Mouse (Mus musculus) hindbrain, embryonic 13.5 days (tissue): ENCODE measurements around the gene Cpa4. TPM values are rescaled to one million over a fixed set of nuclear protein-coding genes. Genes with fewer than 3 reads are reported as not detected.

Source experiments
- ATAC-seq: fragments of 200-750 bp; cut with Nextera tagmentation; 2 replicates; pipeline ENCODE4 v1.8.0; 2017; ENCODE audit warnings: moderate TSS enrichment; ENCODE audit not compliant: low FRiP score
- H3K27ac ChIP-seq: fragments of 300-500 bp; sonication (generic); 2 replicates; pipeline ENCODE4 v1.5.1; 2015; ENCODE audit warnings: inconsistent platforms, mild to moderate bottlenecking, moderate library complexity
- H3K27me3 ChIP-seq: fragments of 300-500 bp; sonication (generic); 2 replicates; pipeline ENCODE4 v1.6.1; 2015; ENCODE audit warnings: mild to moderate bottlenecking, inconsistent platforms
- H3K36me3 ChIP-seq: fragments of 300-500 bp; sonication (generic); 2 replicates; pipeline ENCODE4 v1.6.1; 2015; ENCODE audit warnings: mild to moderate bottlenecking, inconsistent platforms
- H3K4me1 ChIP-seq: fragments of 300-500 bp; sonication (generic); replicated peaks from 2 replicates; pipeline ENCODE4 v1.6.1; 2015; ENCODE audit warnings: inconsistent platforms
- H3K4me2 ChIP-seq: fragments of 300-500 bp; sonication (generic); 2 replicates; pipeline ENCODE4 v1.6.1; 2015; ENCODE audit warnings: inconsistent platforms, mild to moderate bottlenecking, moderate library complexity
- H3K4me3 ChIP-seq: fragments of 300-500 bp; sonication (generic); 2 replicates; pipeline ENCODE4 v1.5.1; 2015; ENCODE audit warnings: mild to moderate bottlenecking, inconsistent platforms
- H3K9ac ChIP-seq: fragments of 300-500 bp; sonication (generic); 2 replicates; pipeline ENCODE4 v1.6.1; 2015; ENCODE audit warnings: mild to moderate bottlenecking, inconsistent platforms
- H3K9me3 ChIP-seq: fragments of 300-500 bp; sonication (generic); 2 replicates; pipeline ENCODE4 v1.6.1; 2016; ENCODE audit warnings: inconsistent platforms
- WGBS: fragments of 180-500 bp; shearing (Covaris S2); methylation state at CpG from one replicate; pipeline ENCODE4 v1.1.7; 2015; 5-methylcytosine and 5-hydroxymethylcytosine counted together
- polyA plus RNA-seq: library from polyadenylated mRNA; unstranded; fragments of >200 nt; fragmentation: Nextera tagmentation; extraction: Ambion mirVana; gene quantifications from 2 replicates; pipeline ENCODE4 v1.2.1, GENCODE M21; 2015

The Cpa4 gene
- polyA plus RNA-seq, 1 experiment from 2014 or later, result 1.5 TPM

GRCm38 (mm10) chr6:30554092-30554491 lies 14.1 kb upstream of the Cpa4 start:
- Histone ChIP-seq H3K27ac (no peak overlapping the region), H3K9me3 (no peaks in the 10 kb centered on the region), H3K4me3 (no peak overlapping the region), H3K4me1 (peaks cover 28% of the 10 kb centered on the region), H3K9ac (no peak overlapping the region), H3K4me2 (no peak overlapping the region), H3K27me3 (no peaks in the 10 kb centered on the region), H3K36me3 (no peaks in the 10 kb centered on the region)
- 87% methylated on average over 5 of the region's 5 CpGs for WGBS
- no peak for ATAC-seq

- H3K27ac ChIP-seq, result no peak overlapping the region
- ATAC-seq, result no peak
- 94% methylated on average over 5 of the region's 5 CpGs for WGBS
- H3K27me3 ChIP-seq, result no peaks in the 10 kb centered on the region
- no peaks in the 10 kb centered on the region for H3K9me3 ChIP-seq
- peaks cover 22% of the 10 kb centered on the region; the same call in 1 of the 2 replicates for H3K4me1 ChIP-seq
- no peak overlapping the region for H3K4me2 ChIP-seq
- H3K9ac ChIP-seq, result no peak overlapping the region
- no peaks in the 10 kb centered on the region for H3K36me3 ChIP-seq
- no peak overlapping the region for H3K4me3 ChIP-seq
These were observed 13.5 kb upstream of the Cpa4 start for GRCm38 (mm10) chr6:30554621-30555170.

GRCm38 (mm10) chr6:30556080-30556479 lies 12.1 kb upstream of the Cpa4 start:
- 16% methylated on average over 4 of the region's 9 CpGs for WGBS
- Histone ChIP-seq H3K27ac (no peak overlapping the region), H3K9me3 (no peaks in the 10 kb centered on the region), H3K4me2 (no peak overlapping the region), H3K36me3 (no peaks in the 10 kb centered on the region), H3K9ac (no peak overlapping the region), H3K4me3 (no peak overlapping the region), H3K27me3 (no peaks in the 10 kb centered on the region), H3K4me1 (peaks cover 18% of the 10 kb centered on the region; the same call in 1 of the 2 replicates)
- ATAC-seq, result no peak

GRCm38 (mm10) chr6:30559726-30560125 lies 8.4 kb upstream of the Cpa4 start:
- Histone ChIP-seq H3K9ac (no peak overlapping the region), H3K36me3 (no peaks in the 10 kb centered on the region), H3K27me3 (no peaks in the 10 kb centered on the region), H3K4me1 (no peaks in the 10 kb centered on the region), H3K27ac (no peak overlapping the region), H3K4me3 (no peak overlapping the region), H3K4me2 (no peak overlapping the region), H3K9me3 (no peaks in the 10 kb centered on the region)
- WGBS, result 65% methylated on average over 1 of the region's 1 CpGs
- ATAC-seq, result no peak

GRCm38 (mm10) chr6:30562132-30562531 lies 6.0 kb upstream of the Cpa4 start:
- Histone ChIP-seq H3K27ac (no peak overlapping the region), H3K9ac (no peak overlapping the region), H3K27me3 (no peaks in the 10 kb centered on the region), H3K4me1 (no peaks in the 10 kb centered on the region), H3K4me3 (no peak overlapping the region), H3K4me2 (no peak overlapping the region), H3K36me3 (no peaks in the 10 kb centered on the region), H3K9me3 (no peaks in the 10 kb centered on the region)
- 86% methylated on average over 4 of the region's 4 CpGs for whole genome bisulfite sequencing
- no peak for ATAC-seq

- 88% methylated on average over 6 of the region's 6 CpGs for WGBS
- no peaks in the 10 kb centered on the region for H3K36me3 ChIP-seq
- H3K9me3 ChIP-seq, result no peaks in the 10 kb centered on the region
- H3K4me3 ChIP-seq, result no peak overlapping the region
- ATAC-seq, result no peak
- H3K9ac ChIP-seq, result no peak overlapping the region
- H3K27ac ChIP-seq, result no peak overlapping the region
- no peaks in the 10 kb centered on the region for H3K4me1 ChIP-seq
- H3K4me2 ChIP-seq, result no peak overlapping the region
- no peaks in the 10 kb centered on the region for H3K27me3 ChIP-seq
These were observed 4.6 kb upstream of the Cpa4 start for GRCm38 (mm10) chr6:30563575-30563974.

- Histone ChIP-seq H3K9me3 (no peaks in the 10 kb centered on the region), H3K4me2 (no peak overlapping the region), H3K36me3 (no peaks in the 10 kb centered on the region), H3K9ac (no peak overlapping the region), H3K27me3 (no peaks in the 10 kb centered on the region), H3K4me1 (no peaks in the 10 kb centered on the region), H3K4me3 (no peak overlapping the region), H3K27ac (no peak overlapping the region)
- no peak for ATAC-seq
- WGBS, result 97% methylated on average over 6 of the region's 6 CpGs
These were observed 4.1 kb upstream of the Cpa4 start for GRCm38 (mm10) chr6:30564051-30564450.

- H3K4me1 ChIP-seq, result peaks cover 21% of the 10 kb centered on the region
- H3K36me3 ChIP-seq, result no peaks in the 10 kb centered on the region
- H3K4me3 ChIP-seq, result no peak overlapping the region
- no peak overlapping the region for H3K4me2 ChIP-seq
- WGBS, result 82% methylated on average over 10 of the region's 10 CpGs
- H3K27ac ChIP-seq, result peak overlapping the region; percentile 36
- ATAC-seq, result no peak
- no peaks in the 10 kb centered on the region for H3K27me3 ChIP-seq
- no peak overlapping the region for H3K9ac ChIP-seq
- H3K9me3 ChIP-seq, result no peaks in the 10 kb centered on the region
These were observed 1.2 kb downstream of the Cpa4 start for GRCm38 (mm10) chr6:30569331-30569730.

- Histone ChIP-seq H3K4me2 (no peak overlapping the region), H3K4me1 (peaks cover 21% of the 10 kb centered on the region), H3K9ac (no peak overlapping the region), H3K27me3 (no peaks in the 10 kb centered on the region), H3K36me3 (no peaks in the 10 kb centered on the region), H3K4me3 (no peak overlapping the region), H3K9me3 (no peaks in the 10 kb centered on the region), H3K27ac (no peak overlapping the region)
- ATAC-seq, result no peak
- WGBS, result 87% methylated on average over 5 of the region's 5 CpGs
These were observed 1.8 kb downstream of the Cpa4 start for GRCm38 (mm10) chr6:30570012-30570411.

- Histone ChIP-seq H3K36me3 (no peaks in the 10 kb centered on the region), H3K4me1 (peaks cover 21% of the 10 kb centered on the region), H3K27ac (peak overlapping the region; percentile 78), H3K27me3 (no peaks in the 10 kb centered on the region), H3K4me3 (no peak overlapping the region), H3K4me2 (peak overlapping the region; percentile 23), H3K9ac (no peak overlapping the region), H3K9me3 (no peaks in the 10 kb centered on the region)
- WGBS, result 24% methylated on average over 20 of the region's 20 CpGs
- peak; percentile 92 for ATAC-seq
These were observed 4.5 kb downstream of the Cpa4 start for GRCm38 (mm10) chr6:30572456-30573311.

GRCm38 (mm10) chr6:30573380-30573779 lies 5.2 kb downstream of the Cpa4 start:
- Histone ChIP-seq H3K4me3 (no peak overlapping the region), H3K9me3 (no peaks in the 10 kb centered on the region), H3K4me2 (no peak overlapping the region), H3K9ac (no peak overlapping the region), H3K27ac (peak overlapping the region; percentile 78), H3K36me3 (no peaks in the 10 kb centered on the region), H3K27me3 (no peaks in the 10 kb centered on the region), H3K4me1 (peaks cover 21% of the 10 kb centered on the region)
- no peak for ATAC-seq
- 55% methylated on average over 5 of the region's 5 CpGs for WGBS

- no peaks in the 10 kb centered on the region for H3K36me3 ChIP-seq
- ATAC-seq, result no peak
- no peaks in the 10 kb centered on the region for H3K9me3 ChIP-seq
- peaks cover 22% of the 10 kb centered on the region for H3K4me1 ChIP-seq
- 84% methylated on average over 1 of the region's 1 CpGs for WGBS
- no peak overlapping the region for H3K9ac ChIP-seq
- H3K27ac ChIP-seq, result no peak overlapping the region
- H3K27me3 ChIP-seq, result no peaks in the 10 kb centered on the region
- no peak overlapping the region for H3K4me3 ChIP-seq
- H3K4me2 ChIP-seq, result no peak overlapping the region
These were observed 6.8 kb downstream of the Cpa4 start for GRCm38 (mm10) chr6:30574945-30575344.
